Mouse (Mus musculus): ENCODE data around the gene Mmp11.

GRCm38 (mm10) chr10:75931311-75931710 is 5.0 kb downstream of the Mmp11 start:
- no peak for TF ChIP-seq POLR2A (IDR thresholded peaks at IDR 0.05; ENCODE audit: control insufficient read depth, extremely low read depth, insufficient read depth, low read length, poor library complexity)
- TF ChIP-seq CTCF (IDR thresholded peaks at IDR 0.05; ENCODE audit: borderline replicate concordance, control insufficient read depth, extremely low read depth, insufficient read depth, low read length, poor library complexity) = no peak
